Mouse (Mus musculus): Measurements from ENCODE around the gene Lipe. TPM values are rescaled to one million over a fixed set of nuclear protein-coding genes. Genes with fewer than 3 reads are reported as not detected.
A peak's percentile ranks its signal among the peaks of the same experiment; 100 is the strongest.

Gene Lipe
- polyA plus RNA-seq, 1 experiment = 90.2 TPM

- Histone ChIP-seq H3K4me3 (replicated peaks; ENCODE audit: extremely low read depth, low read depth, low read length) (no peak overlapping the region), H3K4me1 (ENCODE audit: control insufficient read depth, insufficient read depth, low read length) (no peaks in the 10 kb centered on the region)
- no peak for TF ChIP-seq POLR2A (IDR thresholded peaks at IDR 0.05; ENCODE audit: borderline replicate concordance, extremely low read depth, low read depth, low read length)
- TF ChIP-seq CTCF (IDR thresholded peaks at IDR 0.05; ENCODE audit: insufficient read depth, low read length) = no peak
- 80% methylated on average over 8 of the region's 8 CpGs for WGBS
- no peak for DNase-seq
Observed at GRCm38 (mm10) chr7:25348861-25349260, 49.6 kb downstream of the Lipe start.

GRCm38 (mm10) chr7:25341000-25341784, 57.3 kb downstream of the Lipe start:
- 78% methylated on average over 20 of the region's 20 CpGs for WGBS
- no peaks in the 10 kb centered on the region for H3K4me1 ChIP-seq (ENCODE audit: control insufficient read depth, insufficient read depth, low read length)
- no peak overlapping the region for H3K4me3 ChIP-seq (replicated peaks; ENCODE audit: extremely low read depth, low read depth, low read length)
- no peak for TF ChIP-seq POLR2A (IDR thresholded peaks at IDR 0.05; ENCODE audit: borderline replicate concordance, extremely low read depth, low read depth, low read length)
- no peak for TF ChIP-seq CTCF (IDR thresholded peaks at IDR 0.05; ENCODE audit: insufficient read depth, low read length)
- DNase-seq = no peak

- no peak overlapping the region for H3K4me3 ChIP-seq (replicated peaks; ENCODE audit: extremely low read depth, low read depth, low read length)
- 85% methylated on average over 9 of the region's 9 CpGs for WGBS
- TF ChIP-seq CTCF (IDR thresholded peaks at IDR 0.05; ENCODE audit: insufficient read depth, low read length) (no peak), POLR2A (IDR thresholded peaks at IDR 0.05; ENCODE audit: borderline replicate concordance, extremely low read depth, low read depth, low read length) (no peak)
- no peak for DNase-seq
- H3K4me1 ChIP-seq (ENCODE audit: control insufficient read depth, insufficient read depth, low read length) = no peaks in the 10 kb centered on the region
Observed at GRCm38 (mm10) chr7:25339329-25339728, 59.2 kb downstream of the Lipe start.

DNA sequence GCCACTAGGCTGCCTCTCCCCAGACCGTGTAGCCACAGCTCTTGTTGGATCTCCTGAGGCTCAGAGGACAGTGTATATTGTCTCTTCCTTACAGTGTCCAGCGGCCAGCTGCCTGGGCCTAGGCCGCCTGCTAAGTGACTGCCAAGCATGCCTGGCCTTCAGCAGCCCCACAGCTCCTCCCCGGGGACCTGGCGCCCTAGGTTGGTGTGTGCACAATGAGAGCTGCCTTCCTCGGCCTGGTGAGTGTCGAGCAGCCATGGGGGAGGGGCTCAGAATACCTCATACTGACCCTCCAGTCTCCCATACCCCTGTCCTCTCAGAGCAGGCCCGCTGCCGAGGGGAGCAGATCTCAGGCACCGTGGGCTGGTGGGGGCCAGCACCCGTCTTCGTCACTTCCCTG, 64.0 kb downstream of the Lipe start:
- WGBS = 82% methylated on average over 12 of the region's 12 CpGs
- H3K4me3 ChIP-seq (replicated peaks; ENCODE audit: extremely low read depth, low read depth, low read length) = no peak overlapping the region
- H3K4me1 ChIP-seq (ENCODE audit: control insufficient read depth, insufficient read depth, low read length) = no peaks in the 10 kb centered on the region
- no peak for DNase-seq
- TF ChIP-seq POLR2A (IDR thresholded peaks at IDR 0.05; ENCODE audit: borderline replicate concordance, extremely low read depth, low read depth, low read length) (no peak), CTCF (IDR thresholded peaks at IDR 0.05; ENCODE audit: insufficient read depth, low read length) (no peak)

DNA sequence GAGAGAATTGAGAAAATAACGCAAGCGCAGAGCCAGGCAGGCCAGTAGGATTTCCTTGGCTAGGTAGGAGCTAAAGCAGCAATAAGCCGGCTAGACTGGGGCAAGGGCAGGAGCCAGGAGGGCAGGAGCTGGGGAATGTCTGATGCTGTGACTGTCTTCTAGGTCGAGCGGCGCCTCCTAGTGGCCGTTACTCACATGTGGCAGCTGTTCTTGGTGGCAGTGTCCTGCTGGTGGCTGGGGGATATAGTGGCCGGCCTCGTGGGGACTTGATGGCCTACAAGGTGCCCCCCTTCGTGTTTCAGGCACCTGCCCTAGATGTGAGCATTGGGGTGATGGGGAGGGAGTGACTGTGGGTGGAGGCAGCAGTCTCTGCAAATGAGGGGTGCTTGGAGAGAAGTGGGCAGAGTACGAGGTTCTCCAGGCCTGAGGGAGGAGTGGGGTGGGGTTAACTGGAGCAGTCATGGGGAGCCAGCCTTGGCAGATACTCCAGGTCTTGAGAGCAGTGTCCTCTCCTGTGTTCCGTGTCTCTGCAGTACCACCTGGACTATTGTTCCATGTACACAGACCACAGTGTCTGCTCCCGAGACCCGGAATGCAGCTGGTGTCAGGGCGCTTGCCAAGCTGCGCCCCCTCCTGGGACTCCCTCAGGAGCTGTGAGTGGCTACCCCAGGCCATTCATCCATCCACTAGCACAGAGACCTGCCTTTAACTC, 64.8 kb downstream of the Lipe start:
- TF ChIP-seq CTCF (IDR thresholded peaks at IDR 0.05; ENCODE audit: insufficient read depth, low read length) (peak; percentile 83), POLR2A (IDR thresholded peaks at IDR 0.05; ENCODE audit: borderline replicate concordance, extremely low read depth, low read depth, low read length) (no peak)
- no peaks in the 10 kb centered on the region for H3K4me1 ChIP-seq (ENCODE audit: control insufficient read depth, insufficient read depth, low read length)
- peak; percentile 62 for DNase-seq
- no peak overlapping the region for H3K4me3 ChIP-seq (replicated peaks; ENCODE audit: extremely low read depth, low read depth, low read length)
- WGBS = 40% methylated on average over 16 of the region's 16 CpGs

Other genes with a start within 250 kb of the Lipe start
- gene Pou2f2, start 219.0 kb downstream of the Lipe start, polyA plus RNA-seq (2012; rRNA removed) = 6.0 and 6.1 TPM in 2 replicates
- 37.6 and 42.4 TPM in 2 replicates for gene Dedd2, start 178.1 kb downstream of the Lipe start, polyA plus RNA-seq (2012; rRNA removed)
- gene Zfp526, start 177.3 kb downstream of the Lipe start, polyA plus RNA-seq (2012; rRNA removed) = 18.0 and 18.4 TPM in 2 replicates
- gene Gsk3a, start 160.9 kb downstream of the Lipe start, polyA plus RNA-seq (2012; rRNA removed) = 104 and 116 TPM in 2 replicates
- 41.1 and 51.4 TPM in 2 replicates for gene Erf, start 147.9 kb downstream of the Lipe start, polyA plus RNA-seq (2012; rRNA removed)
- 96.1 and 107 TPM in 2 replicates for gene Cic, start 131.0 kb downstream of the Lipe start, polyA plus RNA-seq (2012; rRNA removed)
- 42.7 and 49.1 TPM in 2 replicates for gene Pafah1b3, start 100.7 kb downstream of the Lipe start, polyA plus RNA-seq (2012; rRNA removed)
- gene Prr19, start 97.3 kb downstream of the Lipe start, polyA plus RNA-seq (2012; rRNA removed) = not detected in 2 replicates
- not detected in 2 replicates for gene Tmem145, start 92.6 kb downstream of the Lipe start, polyA plus RNA-seq (2012; rRNA removed)
- 46.8 and 49.8 TPM in 2 replicates for gene Megf8, start 81.5 kb downstream of the Lipe start, polyA plus RNA-seq (2012; rRNA removed)
- 0.53 and 1,347 TPM in 2 replicates for gene Cnfn, start 29.0 kb downstream of the Lipe start, polyA plus RNA-seq (2012; rRNA removed)
- gene Cxcl17, start 14.2 kb upstream of the Lipe start, polyA plus RNA-seq (2012; rRNA removed) = 41.1 and 48.0 TPM in 2 replicates
- gene Ceacam1, start 78.9 kb upstream of the Lipe start, polyA plus RNA-seq (2012; rRNA removed) = 30.9 and 38.6 TPM in 2 replicates
- 0.04 TPM in 1 of 2 replicates, not detected in the other for gene Ceacam2, start 141.1 kb upstream of the Lipe start, polyA plus RNA-seq (2012; rRNA removed)
- gene Erich4, start 217.2 kb upstream of the Lipe start, polyA plus RNA-seq (2012; rRNA removed) = not detected in 2 replicates
- 36.3 and 40.9 TPM in 2 replicates for gene Dmac2, start 220.7 kb upstream of the Lipe start, polyA plus RNA-seq (2012; rRNA removed)
- gene B3gnt8, start 227.9 kb upstream of the Lipe start, polyA plus RNA-seq (2012; rRNA removed) = 15.5 and 15.8 TPM in 2 replicates